Mouse (Mus musculus): Measurements from ENCODE around the gene Pxn. TPM values are rescaled to one million over a fixed set of nuclear protein-coding genes. Genes with fewer than 3 reads are reported as not detected.

Pxn gene
- polyA plus RNA-seq, 1 experiment from 2014 or later: 24.3 TPM

- no peak overlapping the region for H3K27ac ChIP-seq (replicated peaks)
- WGBS: 58% methylated on average over 12 of the region's 12 CpGs
- H3K4me1 ChIP-seq (replicated peaks): peaks cover 15% of the 10 kb centered on the region
- ATAC-seq (ENCODE audit: low FRiP score, low read depth): no peak
- H3K36me3 ChIP-seq: no peaks in the 10 kb centered on the region
- H3K9me3 ChIP-seq: no peaks in the 10 kb centered on the region
- H3K9ac ChIP-seq: no peak overlapping the region
- no peaks in the 10 kb centered on the region for H3K27me3 ChIP-seq
- no peak overlapping the region for H3K4me3 ChIP-seq
- no peak overlapping the region for H3K4me2 ChIP-seq
Observed at GRCm38 (mm10) chr5:115524471-115524870, 18.0 kb downstream of the Pxn start.

GRCm38 (mm10) chr5:115525416-115525815, 18.9 kb downstream of the Pxn start:
- no peak for ATAC-seq (ENCODE audit: low FRiP score, low read depth)
- Histone ChIP-seq H3K9me3 (no peaks in the 10 kb centered on the region), H3K9ac (no peak overlapping the region), H3K27me3 (no peaks in the 10 kb centered on the region), H3K36me3 (no peaks in the 10 kb centered on the region), H3K4me3 (no peak overlapping the region), H3K4me2 (no peak overlapping the region), H3K4me1 (replicated peaks) (peaks cover 24% of the 10 kb centered on the region), H3K27ac (replicated peaks) (0 out of 2 replicates have a peak overlapping the region, but pooled peaks have one; percentile 37)
- WGBS: 93% methylated on average over 4 of the region's 4 CpGs

- H3K9ac ChIP-seq: no peak overlapping the region
- H3K4me1 ChIP-seq (replicated peaks): peaks cover 29% of the 10 kb centered on the region
- no peaks in the 10 kb centered on the region for H3K9me3 ChIP-seq
- no peaks in the 10 kb centered on the region for H3K27me3 ChIP-seq
- 76% methylated on average over 9 of the region's 9 CpGs for WGBS
- no peaks in the 10 kb centered on the region for H3K36me3 ChIP-seq
- no peak overlapping the region for H3K4me3 ChIP-seq
- peak overlapping the region; percentile 37; the same call in 1 of the 2 replicates for H3K27ac ChIP-seq (replicated peaks)
- H3K4me2 ChIP-seq: no peak overlapping the region
- ATAC-seq (ENCODE audit: low FRiP score, low read depth): no peak
Observed at GRCm38 (mm10) chr5:115525943-115526342, 19.5 kb downstream of the Pxn start.

- Histone ChIP-seq H3K4me1 (replicated peaks) (peaks cover 36% of the 10 kb centered on the region), H3K9ac (no peak overlapping the region), H3K36me3 (no peaks in the 10 kb centered on the region), H3K27ac (replicated peaks) (no peak overlapping the region), H3K9me3 (no peaks in the 10 kb centered on the region), H3K4me3 (no peak overlapping the region), H3K4me2 (no peak overlapping the region), H3K27me3 (no peaks in the 10 kb centered on the region)
- 83% methylated on average over 17 of the region's 17 CpGs for WGBS
- ATAC-seq (ENCODE audit: low FRiP score, low read depth): no peak
Observed at GRCm38 (mm10) chr5:115526456-115527202, 20.2 kb downstream of the Pxn start.

GRCm38 (mm10) chr5:115528128-115528527, 21.7 kb downstream of the Pxn start:
- Histone ChIP-seq H3K4me1 (replicated peaks) (peaks cover 48% of the 10 kb centered on the region), H3K36me3 (no peaks in the 10 kb centered on the region)
- WGBS: 87% methylated on average over 5 of the region's 5 CpGs

GRCm38 (mm10) chr5:115529364-115529741, 22.9 kb downstream of the Pxn start:
- Histone ChIP-seq H3K4me1 (replicated peaks) (peaks cover 43% of the 10 kb centered on the region), H3K27me3 (no peaks in the 10 kb centered on the region), H3K9ac (no peak overlapping the region), H3K36me3 (no peaks in the 10 kb centered on the region), H3K4me2 (no peak overlapping the region), H3K4me3 (no peak overlapping the region), H3K9me3 (no peaks in the 10 kb centered on the region), H3K27ac (replicated peaks) (0 out of 2 replicates have a peak overlapping the region, but pooled peaks have one; percentile 47)
- no peak for ATAC-seq (ENCODE audit: low FRiP score, low read depth)
- 76% methylated on average over 8 of the region's 8 CpGs for WGBS

More at GRCm38 (mm10) chr5:115528128-115528527, 21.7 kb downstream of the Pxn start:
- Histone ChIP-seq H3K27ac (replicated peaks) (no peak overlapping the region), H3K9ac (no peak overlapping the region), H3K4me2 (no peak overlapping the region), H3K4me3 (no peak overlapping the region), H3K27me3 (no peaks in the 10 kb centered on the region), H3K9me3 (no peaks in the 10 kb centered on the region)
- ATAC-seq (ENCODE audit: low FRiP score, low read depth): no peak

- no peak overlapping the region for H3K9ac ChIP-seq
- H3K27me3 ChIP-seq: no peaks in the 10 kb centered on the region
- H3K4me1 ChIP-seq (replicated peaks): peaks cover 46% of the 10 kb centered on the region
- ATAC-seq (ENCODE audit: low FRiP score, low read depth): no peak
- no peaks in the 10 kb centered on the region for H3K36me3 ChIP-seq
- no peaks in the 10 kb centered on the region for H3K9me3 ChIP-seq
- peak overlapping the region; percentile 47 for H3K27ac ChIP-seq (replicated peaks)
- WGBS: 74% methylated on average over 7 of the region's 7 CpGs
- no peak overlapping the region for H3K4me3 ChIP-seq
- no peak overlapping the region for H3K4me2 ChIP-seq
Observed at GRCm38 (mm10) chr5:115529742-115530446, 23.4 kb downstream of the Pxn start.

GRCm38 (mm10) chr5:115530447-115530809, 24.0 kb downstream of the Pxn start:
- no peak for ATAC-seq (ENCODE audit: low FRiP score, low read depth)
- Histone ChIP-seq H3K4me2 (no peak overlapping the region), H3K27ac (replicated peaks) (peak overlapping the region; percentile 47), H3K27me3 (no peaks in the 10 kb centered on the region), H3K9me3 (no peaks in the 10 kb centered on the region), H3K4me3 (no peak overlapping the region), H3K9ac (no peak overlapping the region), H3K36me3 (no peaks in the 10 kb centered on the region), H3K4me1 (replicated peaks) (peaks cover 48% of the 10 kb centered on the region)
- 61% methylated on average over 8 of the region's 8 CpGs for WGBS

- peak; percentile 76 for ATAC-seq (ENCODE audit: low FRiP score, low read depth)
- H3K4me1 ChIP-seq (replicated peaks): peaks cover 48% of the 10 kb centered on the region
Observed at GRCm38 (mm10) chr5:115531671-115532270, 25.3 kb downstream of the Pxn start.

GRCm38 (mm10) chr5:115534290-115534731, 27.8 kb downstream of the Pxn start:
- Histone ChIP-seq H3K4me1 (replicated peaks) (peaks cover 55% of the 10 kb centered on the region), H3K4me2 (no peak overlapping the region), H3K27ac (replicated peaks) (no peak overlapping the region), H3K9me3 (no peaks in the 10 kb centered on the region), H3K27me3 (no peaks in the 10 kb centered on the region), H3K9ac (no peak overlapping the region; the same call in 1 of the 2 replicates), H3K36me3 (no peaks in the 10 kb centered on the region), H3K4me3 (no peak overlapping the region)
- WGBS: 38% methylated on average over 16 of the region's 16 CpGs
- no peak for ATAC-seq (ENCODE audit: low FRiP score, low read depth)

More at GRCm38 (mm10) chr5:115531671-115532270, 25.3 kb downstream of the Pxn start:
- no peak overlapping the region for H3K4me3 ChIP-seq
- peak overlapping the region; percentile 52 for H3K27ac ChIP-seq (replicated peaks)
- H3K9ac ChIP-seq: no peak overlapping the region
- H3K36me3 ChIP-seq: no peaks in the 10 kb centered on the region
- no peaks in the 10 kb centered on the region for H3K9me3 ChIP-seq
- peak overlapping the region; percentile 3; the same call in 1 of the 2 replicates for H3K4me2 ChIP-seq
- no peaks in the 10 kb centered on the region for H3K27me3 ChIP-seq
- WGBS: 37% methylated on average over 18 of the region's 18 CpGs

- Histone ChIP-seq H3K36me3 (no peaks in the 10 kb centered on the region), H3K4me3 (no peak overlapping the region), H3K4me1 (replicated peaks) (peaks cover 50% of the 10 kb centered on the region), H3K27me3 (no peaks in the 10 kb centered on the region), H3K9me3 (no peaks in the 10 kb centered on the region), H3K9ac (no peak overlapping the region; the same call in 1 of the 2 replicates), H3K4me2 (no peak overlapping the region), H3K27ac (replicated peaks) (no peak overlapping the region)
- 64% methylated on average over 8 of the region's 8 CpGs for WGBS
- no peak for ATAC-seq (ENCODE audit: low FRiP score, low read depth)
Observed at GRCm38 (mm10) chr5:115534856-115535255, 28.4 kb downstream of the Pxn start.

- Histone ChIP-seq H3K27me3 (no peaks in the 10 kb centered on the region), H3K4me1 (replicated peaks) (peaks cover 42% of the 10 kb centered on the region), H3K4me2 (no peak overlapping the region), H3K4me3 (no peak overlapping the region), H3K27ac (replicated peaks) (no peak overlapping the region), H3K36me3 (no peaks in the 10 kb centered on the region), H3K9me3 (no peaks in the 10 kb centered on the region), H3K9ac (no peak overlapping the region)
- no peak for ATAC-seq (ENCODE audit: low FRiP score, low read depth)
- WGBS: 43% methylated on average over 7 of the region's 7 CpGs
Observed at GRCm38 (mm10) chr5:115535635-115536034, 29.2 kb downstream of the Pxn start.
